Mouse (Mus musculus): Measurements from ENCODE around the gene Carmil2.

Gene Carmil2

GRCm38 (mm10) chr8:105690978-105691377 lies 4.9 kb downstream of the Carmil2 start:
- H3K4me1 ChIP-seq (replicated peaks; ENCODE audit: low read depth, low read length) = peaks cover 75% of the 10 kb centered on the region
- peak overlapping the region; percentile 21; the same call in 1 of the 2 replicates for H3K4me3 ChIP-seq (replicated peaks; ENCODE audit: low read length)
- H3K9me3 ChIP-seq (ENCODE audit: low read length) = peaks cover 7% of the 10 kb centered on the region; the same call in 1 of the 2 replicates
- peaks cover 71% of the 10 kb centered on the region for H3K27me3 ChIP-seq (ENCODE audit: insufficient read depth, low read length)
- peaks cover 15% of the 10 kb centered on the region for H3K36me3 ChIP-seq (ENCODE audit: insufficient read depth, low read length)
- TF ChIP-seq CTCF (conservative IDR thresholded peaks at IDR 0.05; ENCODE audit: low read length) (no peak), POU5F1 (IDR thresholded peaks at IDR 0.05; ENCODE audit: borderline replicate concordance, low read length) (no peak), NANOG (IDR thresholded peaks at IDR 0.05; ENCODE audit: borderline replicate concordance, low read length) (no peak)

GRCm38 (mm10) chr8:105692449-105693182 lies 6.5 kb downstream of the Carmil2 start:
- H3K4me3 ChIP-seq (replicated peaks; ENCODE audit: low read length) = no peak overlapping the region
- peaks cover 83% of the 10 kb centered on the region for H3K27me3 ChIP-seq (ENCODE audit: insufficient read depth, low read length)
- H3K4me1 ChIP-seq (replicated peaks; ENCODE audit: low read depth, low read length) = peaks cover 63% of the 10 kb centered on the region
- TF ChIP-seq CTCF (conservative IDR thresholded peaks at IDR 0.05; ENCODE audit: low read length) (no peak), NANOG (IDR thresholded peaks at IDR 0.05; ENCODE audit: borderline replicate concordance, low read length) (no peak), POU5F1 (IDR thresholded peaks at IDR 0.05; ENCODE audit: borderline replicate concordance, low read length) (no peak)
- peaks cover 7% of the 10 kb centered on the region; the same call in 1 of the 2 replicates for H3K9me3 ChIP-seq (ENCODE audit: low read length)
- peaks cover 32% of the 10 kb centered on the region for H3K36me3 ChIP-seq (ENCODE audit: insufficient read depth, low read length)

DNA sequence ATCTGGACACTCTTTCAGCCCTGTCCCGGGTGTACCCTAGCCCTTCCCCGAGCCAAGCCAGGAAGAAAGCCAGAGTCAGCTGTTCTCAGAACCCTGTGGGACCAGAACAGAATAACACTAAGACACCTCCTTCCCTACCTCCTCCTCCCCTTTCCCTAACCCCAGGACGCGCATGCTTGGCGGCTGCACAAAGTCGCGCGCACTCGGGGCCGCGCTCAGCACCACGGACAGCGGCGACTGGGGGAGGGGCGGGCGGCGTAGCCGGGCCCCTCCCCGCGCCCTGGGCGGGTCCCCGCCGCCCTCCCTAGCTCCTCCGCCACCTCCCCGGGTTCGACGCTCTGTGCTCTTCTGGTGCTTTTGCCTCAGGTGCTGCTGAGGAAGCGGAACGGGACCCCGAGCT lies 7.6 kb downstream of the Carmil2 start:
- Histone ChIP-seq H3K9me3 (ENCODE audit: low read length) (peaks cover 7% of the 10 kb centered on the region; the same call in 1 of the 2 replicates), H3K4me1 (replicated peaks; ENCODE audit: low read depth, low read length) (peaks cover 53% of the 10 kb centered on the region), H3K4me3 (replicated peaks; ENCODE audit: low read length) (peak overlapping the region; percentile 80), H3K27me3 (ENCODE audit: insufficient read depth, low read length) (peaks cover 72% of the 10 kb centered on the region), H3K36me3 (ENCODE audit: insufficient read depth, low read length) (peaks cover 42% of the 10 kb centered on the region)
- TF ChIP-seq CTCF (conservative IDR thresholded peaks at IDR 0.05; ENCODE audit: low read length) = no peak
- TF ChIP-seq NANOG (IDR thresholded peaks at IDR 0.05; ENCODE audit: borderline replicate concordance, low read length) = no peak
- TF ChIP-seq POU5F1 (IDR thresholded peaks at IDR 0.05; ENCODE audit: borderline replicate concordance, low read length) = no peak

GRCm38 (mm10) chr8:105694051-105694799 lies 8.2 kb downstream of the Carmil2 start:
- H3K36me3 ChIP-seq (ENCODE audit: insufficient read depth, low read length) = peaks cover 46% of the 10 kb centered on the region
- peaks cover 48% of the 10 kb centered on the region for H3K4me1 ChIP-seq (replicated peaks; ENCODE audit: low read depth, low read length)
- TF ChIP-seq CTCF (conservative IDR thresholded peaks at IDR 0.05; ENCODE audit: low read length) (no peak), NANOG (IDR thresholded peaks at IDR 0.05; ENCODE audit: borderline replicate concordance, low read length) (no peak), POU5F1 (IDR thresholded peaks at IDR 0.05; ENCODE audit: borderline replicate concordance, low read length) (no peak)
- H3K9me3 ChIP-seq (ENCODE audit: low read length) = peaks cover 7% of the 10 kb centered on the region; the same call in 1 of the 2 replicates
- peak overlapping the region; percentile 80 for H3K4me3 ChIP-seq (replicated peaks; ENCODE audit: low read length)
- peaks cover 67% of the 10 kb centered on the region for H3K27me3 ChIP-seq (ENCODE audit: insufficient read depth, low read length)

- Histone ChIP-seq H3K4me3 (replicated peaks; ENCODE audit: low read length) (peak overlapping the region; percentile 80), H3K36me3 (ENCODE audit: insufficient read depth, low read length) (peaks cover 50% of the 10 kb centered on the region), H3K27me3 (ENCODE audit: insufficient read depth, low read length) (peaks cover 62% of the 10 kb centered on the region), H3K9me3 (ENCODE audit: low read length) (peaks cover 7% of the 10 kb centered on the region; the same call in 1 of the 2 replicates), H3K4me1 (replicated peaks; ENCODE audit: low read depth, low read length) (peaks cover 47% of the 10 kb centered on the region)
- TF ChIP-seq NANOG (IDR thresholded peaks at IDR 0.05; ENCODE audit: borderline replicate concordance, low read length) (no peak), POU5F1 (IDR thresholded peaks at IDR 0.05; ENCODE audit: borderline replicate concordance, low read length) (no peak), CTCF (conservative IDR thresholded peaks at IDR 0.05; ENCODE audit: low read length) (no peak)
These were observed 9.2 kb downstream of the Carmil2 start for GRCm38 (mm10) chr8:105695080-105695780.

GRCm38 (mm10) chr8:105697196-105697780 lies 11.2 kb downstream of the Carmil2 start:
- Histone ChIP-seq H3K4me1 (replicated peaks; ENCODE audit: low read depth, low read length) (peaks cover 46% of the 10 kb centered on the region), H3K27me3 (ENCODE audit: insufficient read depth, low read length) (peaks cover 49% of the 10 kb centered on the region), H3K36me3 (ENCODE audit: insufficient read depth, low read length) (peaks cover 51% of the 10 kb centered on the region), H3K4me3 (replicated peaks; ENCODE audit: low read length) (no peak overlapping the region), H3K9me3 (ENCODE audit: low read length) (peaks cover 7% of the 10 kb centered on the region; the same call in 1 of the 2 replicates)
- TF ChIP-seq POU5F1 (IDR thresholded peaks at IDR 0.05; ENCODE audit: borderline replicate concordance, low read length) (no peak), NANOG (IDR thresholded peaks at IDR 0.05; ENCODE audit: borderline replicate concordance, low read length) (no peak), CTCF (conservative IDR thresholded peaks at IDR 0.05; ENCODE audit: low read length) (no peak)

DNA sequence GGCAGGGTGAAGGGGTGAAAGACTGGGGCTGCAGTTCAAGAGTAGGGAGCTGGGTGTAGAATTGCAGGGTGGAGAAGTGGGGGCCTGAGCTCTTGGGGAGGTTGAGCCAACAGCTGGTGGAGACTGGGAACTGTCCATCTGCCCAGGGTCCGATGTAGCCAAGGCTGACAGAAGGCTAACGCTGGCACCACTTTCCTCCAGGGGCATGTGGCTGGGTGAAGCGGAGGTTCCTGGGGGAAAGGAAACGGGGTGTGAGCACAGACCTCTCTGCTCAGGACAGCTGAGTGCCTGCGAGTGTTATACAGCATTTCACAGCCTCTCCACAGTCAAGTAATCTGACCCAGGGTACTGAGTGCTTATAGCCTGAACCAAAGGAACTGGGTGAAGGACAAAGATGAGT lies 12.7 kb downstream of the Carmil2 start:
- H3K4me1 ChIP-seq (replicated peaks; ENCODE audit: low read depth, low read length) = peaks cover 56% of the 10 kb centered on the region
- H3K4me3 ChIP-seq (replicated peaks; ENCODE audit: low read length) = no peak overlapping the region
- H3K9me3 ChIP-seq (ENCODE audit: low read length) = no peaks in the 10 kb centered on the region
- no peak for TF ChIP-seq CTCF (conservative IDR thresholded peaks at IDR 0.05; ENCODE audit: low read length)
- no peak for TF ChIP-seq POU5F1 (IDR thresholded peaks at IDR 0.05; ENCODE audit: borderline replicate concordance, low read length)
- no peak for TF ChIP-seq NANOG (IDR thresholded peaks at IDR 0.05; ENCODE audit: borderline replicate concordance, low read length)
- H3K27me3 ChIP-seq (ENCODE audit: insufficient read depth, low read length) = peaks cover 37% of the 10 kb centered on the region
- peaks cover 56% of the 10 kb centered on the region for H3K36me3 ChIP-seq (ENCODE audit: insufficient read depth, low read length)
